Mouse (Mus musculus) brain, adult 2 months (tissue): ENCODE results near the gene Rab11fip3.

Source experiments
- DNase-seq: peaks from one replicate; pipeline ENCODE4 v3.0.0; 2011; ENCODE audit warnings: low read depth, low spot score

Rab11fip3 gene

DNA sequence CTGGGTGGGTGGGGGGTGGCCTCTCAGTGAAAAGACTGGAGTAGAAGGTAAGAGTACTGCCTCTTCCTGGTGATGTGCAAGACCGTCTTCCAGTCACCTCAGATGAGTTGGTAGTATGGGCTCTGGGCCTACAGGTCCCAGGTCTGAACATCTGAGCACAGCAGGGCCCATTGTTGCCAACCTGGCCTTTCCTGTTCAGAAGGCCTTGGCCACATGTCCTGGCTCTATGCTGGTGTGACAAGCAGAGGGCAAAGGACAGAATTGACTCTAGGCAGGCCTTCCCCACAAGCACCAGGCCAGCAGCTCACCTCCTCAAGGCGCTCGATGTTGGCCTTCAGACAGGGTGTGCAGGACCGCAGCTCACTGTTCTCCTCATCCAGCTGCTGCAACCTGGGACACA, 77.1 kb downstream of the Rab11fip3 start:
- no peak for DNase-seq

DNA sequence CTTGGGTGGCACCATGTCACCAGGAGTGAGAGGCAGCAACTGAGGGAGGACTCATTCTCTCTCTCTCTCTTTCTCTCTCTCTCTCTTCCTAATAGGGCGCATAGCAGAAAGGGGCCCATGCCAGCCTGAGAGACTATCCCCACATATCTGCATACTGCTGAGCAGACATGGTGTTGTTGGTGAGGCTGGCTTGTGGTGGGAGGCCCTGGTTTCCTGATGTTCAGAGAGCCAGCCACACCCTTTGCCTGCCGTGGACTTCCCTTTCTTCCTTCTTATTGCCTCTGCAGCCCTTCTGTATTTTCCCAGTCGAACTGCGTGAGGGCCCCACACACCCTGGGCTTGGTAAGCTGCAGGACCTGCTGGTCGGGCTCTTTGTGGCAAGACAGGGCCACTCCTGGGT, 79.0 kb downstream of the Rab11fip3 start:
- no peak for DNase-seq

DNA sequence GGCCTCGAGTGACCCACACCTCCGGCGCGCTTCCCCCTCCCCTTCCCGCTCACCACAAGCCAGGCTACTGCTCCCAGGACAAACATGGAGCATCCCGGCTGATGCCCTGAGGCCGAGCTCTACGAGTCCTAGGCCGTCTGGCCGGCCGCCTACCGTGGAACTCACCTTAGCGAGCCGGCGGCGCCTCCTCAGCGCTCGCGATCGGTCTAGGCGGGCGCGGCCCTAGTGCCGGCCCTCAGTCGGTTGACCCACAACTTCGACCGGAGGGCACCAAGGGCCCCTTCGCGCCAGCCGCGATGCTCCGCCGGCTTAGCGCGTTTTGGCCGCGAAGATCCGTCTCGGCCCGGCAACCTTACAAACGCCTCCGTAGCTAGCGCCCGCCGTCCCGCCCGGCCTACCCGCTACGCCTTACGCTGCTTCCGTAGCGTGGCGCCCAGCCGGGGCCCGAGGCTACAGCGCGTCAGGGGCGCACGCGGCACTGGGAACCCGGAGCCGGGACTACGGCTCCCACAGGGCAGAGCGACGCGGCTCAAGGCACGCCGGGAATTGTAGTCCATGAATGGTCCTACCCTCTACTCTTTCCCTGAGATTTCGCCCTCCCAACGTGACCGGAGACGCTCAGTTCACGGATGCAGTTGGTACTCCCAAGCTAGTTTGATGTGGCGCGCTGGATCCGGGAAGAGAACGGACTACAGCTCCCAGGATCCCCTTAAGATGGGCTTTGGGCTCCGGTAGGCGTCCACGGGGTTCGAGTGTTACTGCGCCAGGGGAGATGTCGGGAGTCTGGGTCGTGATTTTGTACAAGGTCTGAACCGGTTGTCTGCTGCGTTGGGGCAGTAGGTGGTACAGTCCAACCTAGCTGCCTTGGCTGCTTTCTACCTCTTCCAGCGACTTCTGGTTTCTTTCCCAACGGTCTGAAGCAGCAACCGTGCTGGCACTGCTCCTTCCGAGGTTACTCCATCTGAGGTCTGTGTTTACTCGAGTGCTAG, 83.8 kb downstream of the Rab11fip3 start, which contains the start of gene Capn15:
Gene Capn15, minus strand, starts transcription at position 491 of the 989 bp plus-strand sequence.
- peak; percentile 99 for DNase-seq

DNA sequence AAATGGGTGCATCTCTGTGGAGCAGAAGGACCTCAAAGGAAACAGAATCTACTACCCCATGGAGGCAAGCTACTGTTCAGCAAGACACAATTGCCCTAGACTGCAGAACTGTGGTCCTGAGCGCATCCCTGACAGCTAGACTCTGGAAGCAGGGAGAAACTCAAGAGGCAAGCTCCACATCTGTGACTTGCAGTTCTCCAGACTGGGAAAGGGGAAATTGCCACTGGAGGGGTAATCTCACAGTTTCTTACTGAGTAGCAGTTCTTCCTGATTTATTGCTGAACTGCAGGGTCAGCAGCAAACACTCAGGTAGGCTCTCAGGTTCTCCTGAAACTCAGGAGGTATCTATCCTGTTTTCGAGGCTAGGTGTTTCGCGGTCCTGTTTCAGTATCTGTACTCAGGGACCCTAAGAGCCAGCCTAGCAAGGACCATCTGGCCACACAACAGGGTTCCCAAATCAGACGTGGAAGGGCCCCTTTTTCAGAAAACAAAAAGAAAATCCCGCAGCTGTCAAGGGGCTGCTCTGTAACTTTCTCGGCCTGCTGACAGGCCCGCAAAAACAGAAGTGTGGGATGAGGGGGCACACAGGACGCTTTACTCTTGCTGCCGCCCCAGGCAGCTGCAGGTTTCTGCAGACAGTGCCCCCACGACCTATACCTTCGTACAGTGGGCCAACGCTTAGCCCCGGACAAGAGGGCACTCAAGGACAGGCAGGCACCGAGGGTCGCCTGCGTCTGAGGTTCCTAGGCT, 84.6 kb downstream of the Rab11fip3 start:
- peak; percentile 35 for DNase-seq

DNA sequence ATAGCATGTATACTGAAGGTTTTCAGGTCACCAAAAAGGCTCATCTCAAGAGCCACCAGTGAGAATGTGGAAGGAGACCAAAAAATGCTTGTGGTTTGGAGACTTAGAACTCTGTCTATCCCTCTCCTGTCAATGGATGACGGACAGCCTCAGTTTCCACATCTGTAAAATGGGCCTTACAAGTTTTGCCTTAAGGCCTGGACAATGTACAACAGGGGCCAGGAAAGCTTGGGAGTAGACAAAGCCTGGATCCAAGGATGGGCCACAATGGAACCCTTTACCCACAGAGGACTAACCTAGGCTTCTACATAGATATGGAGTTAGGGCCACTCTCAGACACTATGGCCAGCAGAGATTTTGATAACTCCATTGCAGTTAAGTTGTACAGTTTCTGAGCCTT, 85.3 kb downstream of the Rab11fip3 start:
- DNase-seq, result no peak

DNA sequence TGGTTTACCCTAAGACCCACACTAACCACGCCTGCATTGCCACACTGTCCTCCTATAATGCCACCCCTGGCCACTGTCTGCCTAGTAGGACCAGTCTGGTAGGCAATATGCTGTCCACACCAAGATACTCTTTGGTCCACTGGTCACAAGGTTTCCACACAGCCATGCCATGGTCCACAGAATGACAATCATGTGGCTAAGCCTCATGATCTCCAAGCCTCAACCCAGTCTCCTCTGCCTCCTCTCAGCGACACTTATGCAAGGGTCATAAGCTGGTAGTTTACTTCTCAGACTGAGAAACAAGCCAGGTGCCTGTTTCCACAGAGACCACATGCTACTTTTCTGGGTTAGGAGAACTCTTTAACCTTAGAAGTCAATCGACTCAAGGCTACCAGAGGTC, 86.4 kb downstream of the Rab11fip3 start:
- DNase-seq, result no peak

DNA sequence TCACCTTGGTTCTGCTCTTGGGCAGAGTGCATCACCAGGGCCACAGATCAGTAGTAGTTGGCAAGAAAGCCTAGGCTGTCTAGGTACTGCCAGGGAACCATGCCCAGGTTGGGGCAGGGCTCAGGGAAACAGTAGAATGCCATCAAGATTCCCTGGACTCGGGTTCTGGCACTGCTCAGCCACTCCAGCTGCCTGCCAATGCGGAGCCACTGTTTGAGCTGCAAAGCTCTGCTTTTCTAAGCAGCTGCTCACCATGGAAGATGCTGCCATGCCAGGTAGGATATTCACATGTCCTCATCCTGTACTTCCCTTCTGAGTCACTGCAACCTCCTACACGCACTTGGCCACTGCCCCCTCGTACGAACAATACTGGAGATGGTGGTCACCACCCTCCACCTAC, 88.5 kb downstream of the Rab11fip3 start:
- DNase-seq, result peak; percentile 85

DNA sequence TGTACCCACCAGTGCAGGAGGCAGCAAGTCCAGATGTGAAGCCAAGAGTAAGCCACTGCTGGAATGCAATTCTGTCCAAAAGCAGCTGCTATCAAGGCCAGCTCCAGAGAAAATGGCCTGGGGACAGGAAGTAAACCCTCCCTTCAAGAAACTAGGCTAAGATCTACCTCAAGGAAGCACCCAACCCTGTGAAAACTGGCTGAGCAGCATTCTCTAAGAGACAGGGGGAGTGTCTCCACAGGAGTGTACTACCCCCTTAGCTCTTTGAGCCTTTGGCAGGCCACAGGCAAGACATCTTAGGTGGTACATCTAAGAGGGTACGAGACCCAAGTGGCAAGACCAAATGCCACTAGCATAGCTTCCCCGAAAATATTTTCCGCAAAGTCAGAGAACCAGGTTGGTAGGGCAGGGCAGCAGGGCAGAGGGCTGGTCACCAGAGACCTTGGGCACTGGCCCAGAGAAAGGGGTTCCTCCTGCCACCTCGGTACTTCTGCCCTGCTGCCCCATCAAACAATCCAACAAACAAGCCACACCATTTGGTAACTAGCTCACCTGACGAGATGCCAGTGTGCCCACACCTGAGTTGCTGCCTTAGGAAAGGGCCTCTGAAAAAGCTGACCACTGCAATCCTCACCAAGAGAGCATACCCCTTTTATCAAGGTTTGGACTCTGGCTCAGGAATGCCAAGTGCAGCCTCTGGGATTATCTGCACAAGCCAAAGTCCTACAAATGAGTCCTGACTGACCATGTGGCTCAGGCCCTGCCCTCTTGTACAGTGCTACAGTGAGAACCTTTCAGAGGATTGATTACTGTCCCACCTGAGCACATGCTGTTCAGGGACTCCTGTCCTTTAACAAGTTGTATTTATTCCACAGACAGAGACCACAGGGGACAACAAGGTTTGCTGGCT, 89.3 kb downstream of the Rab11fip3 start:
- no peak for DNase-seq

DNA sequence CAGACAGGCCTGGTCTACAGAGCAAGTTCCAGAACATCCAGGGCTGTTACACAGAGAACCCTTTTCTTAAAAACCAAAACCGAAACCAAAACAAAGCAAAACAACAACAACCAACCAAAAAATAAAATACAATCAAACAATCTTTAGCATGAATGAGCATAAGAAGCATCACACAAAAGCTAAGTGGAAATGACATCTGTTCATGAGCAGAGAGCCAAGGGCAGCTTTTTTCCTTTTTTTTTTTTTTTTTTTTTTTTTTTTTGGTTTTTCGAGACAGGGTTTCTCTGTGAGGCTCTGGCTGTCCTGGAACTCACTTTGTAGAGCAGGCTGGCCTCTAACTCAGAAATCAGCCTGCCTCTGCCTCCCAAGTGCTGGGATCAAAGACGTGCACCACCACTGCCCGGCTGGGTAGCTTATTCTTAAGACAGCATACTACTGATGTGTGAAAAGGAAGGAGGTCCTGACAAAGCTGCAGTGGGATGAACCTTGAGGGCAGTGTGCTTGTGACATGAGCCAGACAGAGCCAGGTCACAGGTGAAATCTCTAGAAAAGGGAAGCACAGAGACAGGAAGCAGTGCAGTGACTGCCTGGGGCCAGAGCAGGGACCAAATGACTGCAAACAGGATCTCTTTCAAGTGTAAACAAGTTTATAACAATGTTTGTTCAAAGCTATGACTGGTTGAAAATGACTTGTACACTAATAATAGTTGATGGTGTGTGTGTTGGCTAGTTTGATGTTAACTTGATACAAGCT, 98.2 kb downstream of the Rab11fip3 start:
- DNase-seq, result no peak

DNA sequence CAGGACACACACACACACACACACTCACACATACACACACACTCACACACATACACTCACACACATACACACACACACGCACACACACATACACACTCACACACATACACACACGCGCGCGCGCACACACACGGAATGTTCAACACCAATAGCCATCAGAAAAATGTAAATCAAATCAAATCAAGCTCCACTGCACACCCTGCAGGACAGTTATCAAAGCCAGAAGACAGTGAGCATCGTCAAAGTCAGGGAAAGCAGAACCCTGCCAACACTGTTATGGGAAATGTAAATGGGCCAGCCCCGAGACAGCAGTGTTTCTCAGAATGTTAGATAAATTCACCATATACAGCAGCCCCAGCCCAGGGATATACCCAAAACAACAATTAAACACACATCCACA, 98.9 kb downstream of the Rab11fip3 start:
- peak; percentile 67 for DNase-seq

DNA sequence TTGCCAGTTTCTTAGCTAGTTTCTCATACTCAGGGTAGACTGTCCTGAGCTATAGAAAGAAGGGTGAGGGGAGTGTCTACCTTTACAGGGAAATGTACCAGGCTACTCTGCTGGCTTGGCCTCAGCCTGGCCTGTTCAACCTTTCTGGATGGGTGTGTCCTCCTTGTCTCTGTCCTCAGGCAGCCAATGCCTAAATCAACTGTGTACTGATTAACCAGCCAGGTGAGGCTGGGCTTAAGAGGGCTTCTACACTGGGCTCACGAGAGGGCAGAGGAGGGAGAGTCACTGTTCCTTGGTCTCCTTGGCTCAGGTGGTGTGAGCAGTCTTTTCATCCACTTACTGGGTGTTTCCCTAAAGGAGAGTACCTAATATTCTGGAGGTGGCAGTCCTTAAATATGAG, 101.2 kb downstream of the Rab11fip3 start:
- no peak for DNase-seq

DNA sequence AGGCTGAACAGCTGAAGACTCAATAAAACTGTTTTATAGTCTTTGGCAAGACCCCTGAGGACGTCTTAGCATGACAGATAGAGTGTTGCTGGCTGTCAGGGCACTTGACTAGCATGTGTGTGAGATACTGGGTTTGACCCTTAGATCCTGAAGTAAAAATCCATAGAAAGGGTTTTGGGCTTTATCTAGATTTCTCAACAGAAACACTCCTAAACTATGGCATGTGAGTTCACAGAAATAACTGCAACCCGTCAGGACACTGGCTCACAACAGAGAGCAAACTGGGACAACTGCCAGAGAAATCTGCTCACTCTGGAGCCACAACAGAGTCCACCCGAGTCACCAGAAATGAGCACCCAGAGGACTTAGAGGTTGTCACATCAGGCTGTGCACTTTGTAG, 101.7 kb downstream of the Rab11fip3 start:
- peak; percentile 79 for DNase-seq

DNA sequence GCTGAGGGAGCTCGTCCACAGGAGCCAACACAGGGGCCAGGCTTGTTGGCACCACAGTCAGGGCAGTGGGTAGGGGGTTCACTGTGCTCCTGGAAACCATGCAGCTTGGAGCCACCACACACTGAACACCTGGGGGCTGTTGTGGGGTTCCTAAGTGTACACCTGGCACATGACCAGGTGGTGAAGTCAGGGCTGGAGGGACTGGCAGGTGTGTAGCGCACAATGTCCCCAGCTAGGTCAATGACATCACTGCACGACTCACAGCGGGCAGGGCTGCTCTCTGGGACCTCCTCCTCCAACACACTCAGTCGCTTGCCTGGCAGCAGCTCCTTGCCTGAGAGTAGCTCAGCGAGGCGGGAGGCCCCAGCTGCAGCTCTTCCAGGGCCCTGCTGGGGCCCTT, 105.1 kb downstream of the Rab11fip3 start:
- DNase-seq, result peak; percentile 69

DNA sequence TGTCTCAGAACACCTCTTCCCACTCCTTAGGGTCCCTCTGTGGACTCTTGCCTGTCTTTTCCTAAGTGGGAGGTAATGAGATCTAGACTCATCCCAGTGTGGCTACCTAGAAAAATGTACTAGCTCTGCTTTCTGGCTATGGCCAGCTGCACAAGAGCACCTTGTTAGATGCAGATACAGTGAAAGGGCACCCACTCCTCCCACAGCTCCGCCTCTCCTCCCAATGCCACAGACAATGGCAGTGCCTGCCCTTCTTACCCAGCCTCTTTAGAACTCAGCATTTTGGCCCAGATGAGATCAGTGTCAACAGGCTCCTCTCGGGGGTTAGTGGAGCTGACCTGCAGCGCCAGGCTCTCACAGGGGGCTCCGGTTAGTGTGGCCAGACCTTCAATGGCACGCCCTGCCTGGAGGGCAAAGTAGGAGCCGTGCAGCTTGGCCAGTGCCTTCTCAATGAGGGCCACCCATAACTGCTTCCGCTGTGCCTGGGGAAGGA, 106.9 kb downstream of the Rab11fip3 start:
- DNase-seq, result no peak

DNA sequence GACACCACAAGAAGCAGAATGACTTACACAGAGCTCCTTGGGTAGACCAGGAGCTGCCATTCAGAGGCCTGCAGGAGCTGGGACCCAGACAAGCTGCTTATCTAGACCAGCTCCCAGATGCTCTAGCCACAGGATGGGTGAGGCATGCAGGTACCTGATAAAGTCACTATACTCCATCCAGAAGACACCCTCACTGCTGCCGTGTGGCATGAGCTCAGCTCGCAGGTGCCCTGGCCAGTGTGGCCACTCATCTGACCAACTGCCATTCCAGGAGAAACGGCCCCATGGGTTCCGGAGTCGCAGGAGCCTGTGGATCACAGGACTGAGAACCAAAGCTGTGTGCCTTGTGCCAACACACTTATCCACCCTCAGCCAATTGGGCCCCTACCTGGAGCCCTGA, 107.8 kb downstream of the Rab11fip3 start:
- no peak for DNase-seq

DNA sequence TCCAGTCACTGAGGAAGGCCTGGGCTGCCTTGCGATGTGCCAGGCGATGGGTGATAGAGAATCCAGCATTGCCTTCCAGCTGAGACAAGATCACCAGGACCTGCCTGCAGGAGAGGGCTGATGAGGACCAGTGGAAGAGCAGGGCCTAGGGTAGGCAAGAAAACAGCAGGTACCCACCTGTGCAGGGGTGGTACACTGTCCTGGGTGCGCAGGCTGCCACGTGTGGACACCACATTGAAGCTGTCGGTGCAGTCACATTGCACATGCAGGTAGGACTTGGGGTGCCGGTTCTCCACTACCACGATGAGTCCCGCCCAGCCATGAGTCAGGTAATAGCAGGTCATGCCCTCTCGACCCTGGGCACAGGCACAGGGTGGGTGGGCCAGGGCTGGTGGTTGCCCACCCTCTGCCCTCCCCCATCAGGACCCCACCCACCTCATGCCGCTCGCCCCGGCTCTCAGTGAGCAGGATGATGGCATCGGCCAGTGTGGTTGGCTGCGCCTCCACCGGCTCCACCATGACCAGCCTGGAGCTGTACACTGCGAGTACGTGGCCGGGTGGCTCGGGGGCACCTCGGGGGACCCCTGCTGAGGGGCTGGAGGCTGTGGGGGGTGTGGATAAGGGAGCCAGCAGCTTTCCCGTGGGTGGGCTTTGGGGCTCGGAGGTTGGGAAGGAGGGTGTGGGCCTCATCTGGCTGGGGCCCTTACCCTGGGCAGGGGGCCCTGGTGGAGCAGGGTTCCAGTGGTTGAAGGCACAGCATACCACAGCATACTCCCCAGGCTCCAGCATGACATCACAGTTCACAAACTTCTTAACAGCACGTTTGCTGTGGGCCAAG, 109.5 kb downstream of the Rab11fip3 start:
- DNase-seq, result no peak

DNA sequence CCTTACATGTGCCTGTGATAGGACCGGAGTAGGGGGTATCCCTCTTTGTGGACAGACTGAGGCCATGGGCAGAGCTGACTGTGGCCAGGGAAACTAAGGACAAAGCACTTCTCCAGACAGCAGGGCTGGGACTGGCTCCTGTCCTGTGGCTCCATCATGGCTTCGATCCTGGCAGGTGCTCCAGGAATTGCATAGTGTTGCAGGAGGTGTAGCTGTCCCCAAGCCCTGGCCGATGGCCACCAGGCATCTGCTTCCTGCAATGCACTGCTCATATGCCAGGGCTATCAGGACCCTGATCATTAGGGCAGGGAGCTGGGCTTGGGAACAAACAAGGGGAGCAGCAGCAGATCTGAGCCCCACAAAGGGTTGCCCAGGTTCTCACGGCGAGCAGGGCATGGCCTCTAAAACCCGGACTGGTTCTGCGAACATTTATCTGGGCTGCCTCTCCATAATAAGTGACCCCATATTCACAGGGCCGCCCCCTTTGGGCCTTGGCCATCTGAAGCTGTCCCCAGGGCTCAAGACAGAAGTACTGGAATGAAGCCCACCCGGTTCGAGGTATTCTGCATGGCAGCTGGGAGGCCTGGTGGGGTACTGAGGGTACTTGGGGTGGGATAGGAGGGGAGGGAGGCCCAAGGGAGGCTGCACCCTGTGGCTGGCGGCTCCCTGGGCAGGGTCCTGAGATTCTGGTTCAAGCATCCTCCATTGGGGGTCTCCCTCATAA, 110.4 kb downstream of the Rab11fip3 start:
- DNase-seq, result peak; percentile 47

DNA sequence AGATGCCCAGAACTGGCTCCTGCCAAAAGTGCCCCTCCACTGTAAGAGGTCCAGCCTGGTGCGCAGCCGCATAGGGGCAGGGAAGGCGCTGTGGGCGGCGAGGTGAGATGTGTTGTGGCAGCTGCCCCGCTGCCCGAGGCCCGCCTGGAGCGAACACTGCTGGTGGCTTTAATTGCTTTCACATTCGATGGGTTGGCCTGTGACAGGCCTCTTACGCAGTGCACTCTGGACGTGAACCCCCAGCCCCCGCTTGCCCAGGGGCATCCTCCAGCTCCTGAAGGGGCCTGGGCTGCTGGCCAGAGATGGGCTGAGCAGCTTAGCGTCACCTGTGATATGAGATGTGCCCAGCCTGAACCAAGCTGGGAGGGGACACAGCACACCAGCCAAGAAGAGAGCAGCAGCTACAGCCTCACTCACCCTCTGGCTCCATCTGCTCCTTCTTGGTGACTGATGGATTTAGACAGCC, 111.7 kb downstream of the Rab11fip3 start:
- peak; percentile 68 for DNase-seq

DNA sequence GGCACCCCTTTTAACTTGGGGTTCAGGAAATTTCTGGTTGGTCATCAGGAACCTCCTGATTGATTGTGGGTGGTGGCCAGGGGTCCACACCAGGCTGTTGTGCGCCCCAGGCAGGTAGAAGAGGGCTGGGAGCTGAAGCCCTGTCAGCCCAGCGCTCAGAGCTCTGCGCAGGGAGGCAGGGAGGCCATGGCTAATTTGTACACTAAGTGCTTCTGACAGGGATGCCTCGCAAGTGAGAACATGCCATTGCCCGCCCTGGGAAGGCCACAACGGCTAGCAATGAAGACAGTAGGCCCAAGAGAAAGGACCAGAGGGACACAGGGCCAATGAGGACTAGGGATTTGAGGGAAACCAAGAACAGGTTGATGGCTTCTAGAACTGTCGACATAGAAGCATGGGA, 112.7 kb downstream of the Rab11fip3 start:
- DNase-seq, result no peak
